Mouse (Mus musculus): ENCODE data around the gene Olfr133.
"Not testable (repeated sequence)": the region's sequence is repeated elsewhere in the genome, so short reads cannot be mapped to it uniquely, and the experiment has no call there.

The Olfr133 gene

GRCm38 (mm10) chr17:38144981-38145380 lies at the start of gene Olfr133:
Olfr133 (plus strand) TSS chr17:38145281.
- DNase-seq (ENCODE audit: low spot score in 2 of 2): no peak

DNA sequence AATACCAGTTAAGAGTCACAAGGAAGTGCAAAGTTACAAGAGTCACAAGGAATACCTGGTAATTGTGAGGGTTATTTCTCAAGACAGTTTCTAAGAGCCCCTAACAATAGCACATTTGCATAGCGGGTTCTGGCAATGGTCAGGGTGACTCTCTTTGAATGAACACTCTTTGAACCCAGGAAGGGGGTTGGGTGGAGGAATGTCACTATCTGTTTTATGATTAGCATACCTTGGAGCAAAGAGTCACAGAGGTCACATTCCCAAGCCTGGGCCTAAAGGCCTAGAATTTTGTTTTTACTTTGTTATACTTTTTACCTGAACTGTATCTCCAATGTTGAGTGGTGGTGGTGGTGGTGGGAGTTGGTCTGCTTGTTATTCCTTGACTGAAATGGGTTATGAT lies 20.9 kb upstream of the Olfr133 start:
- not testable (repeated sequence) for DNase-seq (ENCODE audit: low spot score in 2 of 2)

GRCm38 (mm10) chr17:38125371-38125770 lies 19.7 kb upstream of the Olfr133 start:
- not testable (repeated sequence) for DNase-seq (ENCODE audit: low spot score in 2 of 2)

DNA sequence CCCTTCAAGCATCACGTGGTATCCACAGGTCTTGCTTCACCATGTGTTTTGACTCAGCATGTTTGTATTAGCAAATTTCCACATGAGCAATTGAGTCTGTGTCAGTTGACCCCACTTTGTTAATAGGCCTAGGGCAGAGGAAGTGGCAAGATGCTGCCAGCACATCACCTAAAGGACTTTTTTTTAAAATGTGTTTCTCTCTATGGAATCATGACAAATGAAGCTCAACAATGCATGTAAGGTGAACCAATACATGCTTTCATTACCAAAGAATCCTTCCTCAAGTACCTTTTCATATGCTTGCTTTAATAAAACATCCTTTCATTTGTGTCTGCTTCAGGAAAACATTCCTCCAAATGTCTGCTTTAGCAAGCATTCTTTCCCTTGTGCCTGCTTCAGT lies 10.7 kb upstream of the Olfr133 start, which contains the start of gene Olfr132:
Gene Olfr132, minus strand, starts transcription at position 101 of the 400 bp plus-strand sequence.
- DNase-seq (ENCODE audit: low spot score in 2 of 2): no peak

DNA sequence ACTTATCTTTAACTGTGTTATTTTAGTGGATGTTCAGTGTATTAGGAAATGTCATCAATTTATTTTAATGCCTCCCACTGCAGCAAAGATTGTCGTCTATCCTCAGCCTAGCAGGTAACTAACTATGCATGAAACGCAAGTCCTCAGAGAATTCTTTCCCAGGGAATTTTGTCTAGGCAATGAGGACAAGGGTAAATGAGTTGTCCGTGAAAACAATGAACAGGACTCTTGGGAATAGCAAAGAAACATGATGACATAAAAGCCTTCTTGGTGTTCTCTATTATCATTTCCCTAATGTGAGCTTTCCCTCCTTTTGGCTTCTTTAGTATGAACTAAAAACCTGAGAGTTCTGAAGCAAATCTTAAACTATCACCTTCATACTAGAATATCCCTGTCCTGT lies 26.0 kb downstream of the Olfr133 start, which contains the start of gene Olfr134:
Gene Olfr134, plus strand, starts transcription at position 301 of the 400 bp plus-strand sequence.
- no peak for DNase-seq (ENCODE audit: low spot score in 2 of 2)

Data from spleen, postnatal 14 days (tissue).